Mouse (Mus musculus) v-Abl transformed pro-B cells (cell line): Measurements from ENCODE around the gene Mmp23.

Experiments used
- in situ Hi-C, 2 experiments: fragments of 400-800 bp; cut with MboI; formaldehyde crosslinking; loops; one replicate each; pipeline ENCODE4 v1.15.1; 2025; ENCODE audit not compliant: unreplicated experiment in 2 of 2

The Mmp23 gene

DNA sequence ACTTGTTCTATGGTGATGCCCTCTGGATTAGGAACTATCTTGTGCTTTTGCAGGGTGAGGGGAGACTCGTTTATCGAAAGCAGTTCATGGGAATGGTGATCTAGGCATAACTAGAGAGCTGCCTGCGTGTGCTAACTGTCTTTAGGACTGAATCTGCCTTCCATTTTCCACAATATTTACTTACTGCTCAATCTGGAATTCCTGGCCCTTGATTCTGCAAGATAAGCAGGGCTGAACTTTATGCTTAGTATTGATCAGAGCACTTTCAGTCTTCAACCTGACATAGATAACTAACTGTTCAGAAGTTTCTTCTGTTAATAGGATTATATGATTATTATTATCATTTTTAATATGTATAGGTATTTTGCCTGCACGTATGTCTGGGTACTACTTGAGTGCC lies 48.1 kb downstream of the Mmp23 start:
- in situ Hi-C loops: no loop called here

DNA sequence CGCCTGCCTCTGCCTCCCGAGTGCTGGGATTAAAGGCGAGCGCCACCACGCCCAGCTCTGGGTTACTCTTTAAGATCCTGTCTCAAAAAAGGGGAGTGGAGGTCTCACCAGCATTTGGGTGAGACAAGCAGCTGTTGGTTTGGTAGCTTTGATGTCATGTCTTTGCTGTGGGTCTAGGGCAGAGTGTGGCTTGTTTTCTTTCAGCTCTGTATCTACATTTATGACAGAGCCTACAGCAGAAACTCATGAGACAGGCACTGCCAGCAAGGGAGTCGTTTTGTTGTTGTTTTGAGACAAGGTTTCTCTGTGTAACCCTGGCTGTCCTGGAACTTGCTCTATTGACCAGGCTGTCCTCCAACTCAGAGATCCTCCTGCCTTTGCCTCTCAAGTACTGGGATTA lies 49.4 kb downstream of the Mmp23 start:
- in situ Hi-C loops: no loop called here

DNA sequence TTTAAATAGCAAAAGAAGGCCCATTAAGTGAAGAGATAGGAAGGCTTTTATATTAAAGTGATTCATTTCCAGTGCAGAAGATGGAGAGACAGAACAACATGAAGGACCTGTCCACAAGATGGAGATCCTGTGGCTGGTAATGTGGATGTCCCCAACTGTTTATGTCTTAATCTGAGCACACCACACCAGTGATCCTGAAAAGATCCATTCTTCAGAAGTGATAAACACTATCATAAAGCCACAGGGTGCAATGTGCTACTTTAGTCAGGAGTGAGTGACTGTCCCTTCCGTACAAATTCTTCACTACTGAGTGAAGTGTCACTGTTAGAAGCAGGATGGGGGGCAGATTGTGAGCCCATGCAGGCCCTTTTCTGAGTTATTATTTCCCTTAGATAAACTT lies 50.4 kb downstream of the Mmp23 start:
- in situ Hi-C loops: no loop called here

GRCm38 (mm10) chr4:155601997-155602456 lies 51.2 kb downstream of the Mmp23 start:
- in situ Hi-C loops: no loop called here

DNA sequence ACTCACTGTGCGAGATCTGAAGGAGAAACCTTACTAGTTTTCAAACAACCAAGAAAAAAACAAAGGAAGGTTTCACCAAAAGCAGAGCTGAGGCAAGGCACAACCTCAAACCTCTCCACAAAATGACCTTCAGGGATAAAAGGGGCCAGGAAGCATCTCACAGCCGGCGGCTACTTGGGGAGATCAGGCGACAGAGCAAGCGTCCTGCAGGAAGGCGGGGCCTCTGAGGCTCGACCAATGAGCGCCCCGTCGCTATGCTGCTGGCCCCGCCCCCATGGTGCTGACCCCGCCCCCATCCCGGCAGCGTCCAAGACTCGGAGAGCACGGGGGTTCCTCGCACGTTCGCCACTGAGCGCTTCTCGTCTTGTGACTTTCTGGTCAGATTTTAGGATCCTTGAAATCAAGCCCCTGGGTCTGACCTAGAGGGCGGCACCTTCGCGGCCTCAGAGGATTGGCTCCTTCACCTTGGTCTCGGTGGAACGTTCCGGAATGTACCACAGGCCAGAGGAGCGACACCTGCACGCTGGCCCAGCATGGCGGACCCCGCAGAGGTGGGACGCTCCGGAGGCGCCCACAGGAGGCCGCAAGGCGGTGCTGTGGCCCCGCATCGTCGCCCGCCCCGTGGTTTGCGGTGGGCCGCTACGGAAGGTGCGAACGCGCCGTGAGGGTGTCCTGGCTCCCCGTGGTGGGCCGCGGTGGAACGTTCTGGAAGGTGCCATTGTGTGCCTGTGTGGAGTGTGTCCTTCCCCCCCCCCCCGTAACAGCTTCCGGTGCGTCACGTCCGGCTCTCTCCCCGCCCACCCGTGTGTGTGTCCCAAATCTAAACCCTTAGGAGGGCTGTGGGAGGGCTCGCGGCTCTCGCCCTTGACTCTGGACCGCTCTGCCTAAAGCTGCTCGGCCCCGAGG lies 51.8 kb downstream of the Mmp23 start, which contains the start of gene Slc35e2:
TSS of gene Slc35e2 (plus strand) at position 326 of the 906 bp plus-strand sequence.
- in situ Hi-C loops: no loop called here
